Mouse (Mus musculus): ENCODE data around the gene Tceal1.
"Not testable (repeated sequence)": the region's sequence is repeated elsewhere in the genome, so short reads cannot be mapped to it uniquely, and the experiment has no call there.

Gene Tceal1

GRCm38 (mm10) chrX:136707446-136708167, at the start of gene Tceal1:
TSS of gene Tceal1 (plus strand) at chrX:136707982.
- peak; percentile 62 to 79 for DNase-seq

GRCm38 (mm10) chrX:136666281-136666706, 41.5 kb upstream of the Tceal1 start:
- no peak for DNase-seq

GRCm38 (mm10) chrX:136666762-136667464, 40.9 kb upstream of the Tceal1 start:
- DNase-seq = peak in 1 of 2 experiments; percentile 17

- no peak for DNase-seq
Observed at GRCm38 (mm10) chrX:136668794-136669193, 39.0 kb upstream of the Tceal1 start.

- DNase-seq = no peak
Observed at GRCm38 (mm10) chrX:136680989-136681388, 26.8 kb upstream of the Tceal1 start.

GRCm38 (mm10) chrX:136691606-136692293, 16.0 kb upstream of the Tceal1 start:
- DNase-seq = not testable (repeated sequence)

GRCm38 (mm10) chrX:136692294-136692675, 15.5 kb upstream of the Tceal1 start:
- no peak for DNase-seq

- DNase-seq = no peak
Observed at GRCm38 (mm10) chrX:136693196-136693595, 14.6 kb upstream of the Tceal1 start.

- DNase-seq = peak; percentile 14 to 39
Observed at GRCm38 (mm10) chrX:136708168-136708681, 443 bp downstream of the Tceal1 start.

- DNase-seq = peak in 1 of 2 experiments; percentile 1
Observed at GRCm38 (mm10) chrX:136708782-136709181, 1.0 kb downstream of the Tceal1 start.

- not testable (repeated sequence) for DNase-seq
Observed at GRCm38 (mm10) chrX:136714742-136715474, 7.1 kb downstream of the Tceal1 start.

- DNase-seq = no peak
Observed at GRCm38 (mm10) chrX:136732016-136732415, 24.2 kb downstream of the Tceal1 start.

- no peak for DNase-seq
Observed at GRCm38 (mm10) chrX:136740087-136740790, 32.5 kb downstream of the Tceal1 start.

- DNase-seq = peak; percentile 91 to 96
Observed at GRCm38 (mm10) chrX:136740791-136741650, 33.2 kb downstream of the Tceal1 start.

GRCm38 (mm10) chrX:136741651-136742201, 33.9 kb downstream of the Tceal1 start:
- peak; percentile 73 to 88 for DNase-seq

- DNase-seq = peak in 1 of 2 experiments; percentile 19
Observed at GRCm38 (mm10) chrX:136742241-136742640, 34.5 kb downstream of the Tceal1 start.

- DNase-seq = peak; percentile 74 to 75
Observed at GRCm38 (mm10) chrX:136742661-136743103, 34.9 kb downstream of the Tceal1 start.

GRCm38 (mm10) chrX:136743459-136743858, 35.7 kb downstream of the Tceal1 start, which contains the start of gene Morf4l2:
TSS of gene Morf4l2 (minus strand) at chrX:136743690.
- no peak for DNase-seq

- no peak for DNase-seq
Observed at GRCm38 (mm10) chrX:136744663-136745062, 36.9 kb downstream of the Tceal1 start.

- DNase-seq = no peak
Observed at GRCm38 (mm10) chrX:136749329-136749728, 41.5 kb downstream of the Tceal1 start.

Measured in kidney, postnatal 36 days (tissue).